Mouse (Mus musculus): ENCODE results near the gene Brca2. TPM values are rescaled to one million over a fixed set of nuclear protein-coding genes. Genes with fewer than 3 reads are reported as not detected.

The Brca2 gene
- polyA plus RNA-seq, 1 experiment from 2014 or later = 17.1 TPM

DNA sequence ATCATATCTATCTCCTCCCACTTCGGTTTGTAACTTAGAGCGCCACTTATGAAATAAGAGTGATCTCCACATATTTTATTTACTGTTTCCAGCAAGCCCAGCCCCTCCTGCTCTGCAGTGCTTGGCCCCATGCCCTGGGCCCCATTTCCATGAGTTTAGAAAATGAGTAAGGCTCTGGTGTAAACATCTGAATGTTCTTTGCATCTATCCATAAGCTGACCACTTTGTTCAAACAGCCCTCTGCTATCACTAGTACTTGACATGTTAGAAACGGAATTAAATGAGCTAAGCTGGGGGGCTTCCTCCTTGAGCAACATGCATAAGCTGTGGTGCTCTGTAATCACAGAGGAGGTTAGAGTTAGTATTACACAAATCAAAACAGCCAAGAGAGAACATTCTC is 52.0 kb downstream of the Brca2 start:
- Histone ChIP-seq H3K9me3 (replicated peaks; ENCODE audit: control insufficient read depth, low read length) (no peaks in the 10 kb centered on the region), H3K9ac (ENCODE audit: low read depth, low read length) (no peak overlapping the region), H3K27ac (ENCODE audit: low read length) (no peak overlapping the region), H3K4me1 (ENCODE audit: control insufficient read depth, low read depth, low read length) (peaks cover 27% of the 10 kb centered on the region), H3K27me3 (ENCODE audit: control insufficient read depth, insufficient read depth, low read depth, low read length) (no peaks in the 10 kb centered on the region), H3K4me2 (ENCODE audit: low read depth, low read length) (no peak overlapping the region), H3K36me3 (ENCODE audit: control insufficient read depth, insufficient read depth) (peaks cover 16% of the 10 kb centered on the region), H3K4me3 (ENCODE audit: low read depth, low read length) (no peak overlapping the region)
- no peak for ATAC-seq (ENCODE audit: low read depth)
- 77% methylated on average over 3 of the region's 3 CpGs for WGBS (ENCODE audit: insufficient replicate concordance)

DNA sequence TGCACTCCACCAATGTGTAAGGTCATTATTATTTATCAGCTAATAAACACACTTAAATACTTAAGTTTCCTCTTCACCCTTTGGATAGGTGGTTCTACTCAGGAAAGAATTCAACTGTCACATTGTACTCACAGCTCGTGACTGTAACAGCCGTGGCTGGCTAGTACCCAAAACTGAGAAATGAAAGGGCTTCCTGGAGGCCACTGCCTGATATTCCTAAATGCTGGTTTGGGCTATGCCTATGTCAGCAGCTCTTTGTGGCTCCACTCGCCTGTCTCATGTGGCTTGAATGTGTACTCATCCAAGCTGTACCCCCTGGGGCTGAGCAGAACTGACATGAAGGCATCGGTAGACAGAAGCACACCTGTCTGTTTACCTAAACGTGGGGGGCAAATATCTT is 52.5 kb downstream of the Brca2 start:
- Histone ChIP-seq H3K9ac (ENCODE audit: low read depth, low read length) (no peak overlapping the region), H3K4me3 (ENCODE audit: low read depth, low read length) (no peak overlapping the region), H3K27ac (ENCODE audit: low read length) (no peak overlapping the region), H3K27me3 (ENCODE audit: control insufficient read depth, insufficient read depth, low read depth, low read length) (no peaks in the 10 kb centered on the region), H3K36me3 (ENCODE audit: control insufficient read depth, insufficient read depth) (peaks cover 16% of the 10 kb centered on the region), H3K4me1 (ENCODE audit: control insufficient read depth, low read depth, low read length) (peaks cover 31% of the 10 kb centered on the region), H3K9me3 (replicated peaks; ENCODE audit: control insufficient read depth, low read length) (no peaks in the 10 kb centered on the region), H3K4me2 (ENCODE audit: low read depth, low read length) (no peak overlapping the region)
- WGBS (ENCODE audit: insufficient replicate concordance) = 74% methylated on average over 5 of the region's 5 CpGs
- ATAC-seq (ENCODE audit: low read depth) = no peak

DNA sequence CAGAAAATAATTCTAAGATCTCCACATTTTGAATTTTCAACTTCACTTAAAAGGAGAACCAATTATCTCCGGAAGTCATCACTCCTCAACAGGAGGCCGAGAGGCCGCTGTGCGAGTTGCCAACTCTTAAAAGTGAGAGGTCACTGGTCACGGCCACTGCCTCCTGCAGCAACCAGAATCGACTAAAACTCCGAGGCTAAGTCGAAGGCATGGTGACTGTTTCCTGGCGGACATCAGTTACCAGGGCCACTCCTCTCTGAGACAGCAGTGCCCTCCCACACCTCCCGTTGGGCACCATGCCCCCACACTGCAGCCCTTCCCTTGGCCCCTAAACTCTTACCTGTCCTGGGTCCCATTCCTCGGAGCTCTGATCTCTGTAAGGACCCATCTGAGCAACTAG is 54.4 kb downstream of the Brca2 start:
- Histone ChIP-seq H3K9me3 (replicated peaks; ENCODE audit: control insufficient read depth, low read length) (no peaks in the 10 kb centered on the region), H3K4me2 (ENCODE audit: low read depth, low read length) (no peak overlapping the region), H3K36me3 (ENCODE audit: control insufficient read depth, insufficient read depth) (peaks cover 12% of the 10 kb centered on the region), H3K27me3 (ENCODE audit: control insufficient read depth, insufficient read depth, low read depth, low read length) (no peaks in the 10 kb centered on the region), H3K4me1 (ENCODE audit: control insufficient read depth, low read depth, low read length) (peaks cover 33% of the 10 kb centered on the region), H3K4me3 (ENCODE audit: low read depth, low read length) (no peak overlapping the region), H3K27ac (ENCODE audit: low read length) (no peak overlapping the region), H3K9ac (ENCODE audit: low read depth, low read length) (no peak overlapping the region)
- no peak for ATAC-seq (ENCODE audit: low read depth)
- 79% methylated on average over 11 of the region's 11 CpGs for WGBS (ENCODE audit: insufficient replicate concordance)

DNA sequence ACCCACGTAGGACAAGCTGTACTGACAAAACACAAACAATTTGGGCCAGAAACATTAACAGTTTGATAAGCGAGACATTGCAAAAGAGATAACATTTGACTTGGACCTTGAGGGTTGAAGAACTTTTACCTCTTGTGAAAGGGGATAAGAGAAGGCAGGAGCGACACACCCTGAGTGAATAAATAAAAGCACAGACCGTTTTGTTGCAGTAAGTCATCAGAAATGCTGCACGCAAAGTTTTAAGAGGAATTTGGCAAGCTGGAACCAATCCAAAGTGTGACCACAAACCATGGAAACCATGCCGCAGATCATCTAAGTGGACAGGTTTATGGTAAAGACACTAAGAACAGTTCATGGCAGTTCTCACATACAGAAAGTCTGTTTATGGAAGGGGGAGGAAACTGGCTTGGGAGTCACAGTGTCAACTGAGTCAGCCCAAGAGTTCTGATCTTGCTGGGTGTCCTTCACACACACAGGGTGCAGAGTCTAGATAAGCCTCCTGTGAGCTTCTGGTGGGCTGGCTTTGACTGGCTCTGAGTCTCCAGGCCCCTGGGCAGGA is 56.3 kb downstream of the Brca2 start:
- H3K27ac ChIP-seq (ENCODE audit: low read length) = peak overlapping the region; percentile 89
- H3K4me1 ChIP-seq (ENCODE audit: control insufficient read depth, low read depth, low read length) = peaks cover 42% of the 10 kb centered on the region
- H3K36me3 ChIP-seq (ENCODE audit: control insufficient read depth, insufficient read depth) = peaks cover 6% of the 10 kb centered on the region
- H3K4me2 ChIP-seq (ENCODE audit: low read depth, low read length) = peak overlapping the region; percentile 48
- no peaks in the 10 kb centered on the region for H3K27me3 ChIP-seq (ENCODE audit: control insufficient read depth, insufficient read depth, low read depth, low read length)
- ATAC-seq (ENCODE audit: low read depth) = peak; percentile 92
- 12% methylated on average over 6 of the region's 6 CpGs for WGBS (ENCODE audit: insufficient replicate concordance)
- H3K4me3 ChIP-seq (ENCODE audit: low read depth, low read length) = 0 out of 2 replicates have a peak overlapping the region, but pooled peaks have one; percentile 4
- no peaks in the 10 kb centered on the region for H3K9me3 ChIP-seq (replicated peaks; ENCODE audit: control insufficient read depth, low read length)
- peak overlapping the region; percentile 40; the same call in 1 of the 2 replicates for H3K9ac ChIP-seq (ENCODE audit: low read depth, low read length)

DNA sequence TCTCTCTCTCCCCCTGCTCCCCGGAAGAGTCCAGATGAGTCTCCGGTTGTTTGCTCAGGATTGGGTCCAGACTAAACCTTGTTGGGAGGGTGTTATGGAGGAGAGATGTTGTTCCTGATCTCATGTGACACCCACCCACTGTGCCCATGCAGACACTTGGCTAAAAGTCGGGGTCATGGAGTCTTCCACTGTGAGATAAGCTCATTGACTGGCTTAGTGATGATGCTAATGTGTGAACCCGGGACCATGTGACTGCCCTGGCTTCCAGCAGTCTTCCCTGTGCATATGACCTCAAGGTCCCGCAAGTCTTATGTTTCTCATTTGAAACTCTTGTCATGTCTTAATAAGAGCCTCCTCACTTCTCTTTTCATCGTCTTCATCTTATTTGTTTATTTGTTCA is 58.8 kb downstream of the Brca2 start:
- ATAC-seq (ENCODE audit: low read depth) = no peak
- Histone ChIP-seq H3K36me3 (ENCODE audit: control insufficient read depth, insufficient read depth) (no peaks in the 10 kb centered on the region), H3K4me1 (ENCODE audit: control insufficient read depth, low read depth, low read length) (peaks cover 57% of the 10 kb centered on the region), H3K4me3 (ENCODE audit: low read depth, low read length) (no peak overlapping the region), H3K27me3 (ENCODE audit: control insufficient read depth, insufficient read depth, low read depth, low read length) (no peaks in the 10 kb centered on the region), H3K9me3 (replicated peaks; ENCODE audit: control insufficient read depth, low read length) (no peaks in the 10 kb centered on the region), H3K9ac (ENCODE audit: low read depth, low read length) (no peak overlapping the region), H3K27ac (ENCODE audit: low read length) (no peak overlapping the region), H3K4me2 (ENCODE audit: low read depth, low read length) (no peak overlapping the region)
- 69% methylated on average over 6 of the region's 6 CpGs for WGBS (ENCODE audit: insufficient replicate concordance)

DNA sequence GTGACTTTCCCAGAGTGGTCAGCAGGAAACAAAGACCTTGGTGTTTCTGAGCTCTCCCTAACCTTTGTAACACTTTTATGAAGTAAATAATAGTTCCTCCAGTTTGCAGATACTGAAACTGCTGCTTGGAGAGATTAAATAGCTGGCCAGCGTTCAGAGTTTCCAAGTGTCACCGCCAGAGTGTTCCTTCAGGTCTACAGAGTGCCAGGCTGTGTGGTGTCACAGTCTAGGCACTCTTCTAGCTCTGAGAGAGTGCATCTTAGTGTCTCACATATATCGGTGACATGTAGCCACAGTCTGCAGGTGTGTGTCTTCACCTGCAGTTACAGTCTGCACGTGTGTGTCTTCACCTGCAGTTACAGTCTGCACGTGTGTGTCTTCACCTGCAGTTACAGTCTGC is 60.8 kb downstream of the Brca2 start:
- Histone ChIP-seq H3K4me3 (ENCODE audit: low read depth, low read length) (no peak overlapping the region), H3K4me1 (ENCODE audit: control insufficient read depth, low read depth, low read length) (peaks cover 43% of the 10 kb centered on the region), H3K4me2 (ENCODE audit: low read depth, low read length) (no peak overlapping the region), H3K27ac (ENCODE audit: low read length) (peak overlapping the region; percentile 50; the same call in 1 of the 2 replicates), H3K36me3 (ENCODE audit: control insufficient read depth, insufficient read depth) (no peaks in the 10 kb centered on the region), H3K9me3 (replicated peaks; ENCODE audit: control insufficient read depth, low read length) (no peaks in the 10 kb centered on the region), H3K27me3 (ENCODE audit: control insufficient read depth, insufficient read depth, low read depth, low read length) (no peaks in the 10 kb centered on the region), H3K9ac (ENCODE audit: low read depth, low read length) (no peak overlapping the region)
- WGBS (ENCODE audit: insufficient replicate concordance) = 60% methylated on average over 5 of the region's 5 CpGs
- ATAC-seq (ENCODE audit: low read depth) = no peak

DNA sequence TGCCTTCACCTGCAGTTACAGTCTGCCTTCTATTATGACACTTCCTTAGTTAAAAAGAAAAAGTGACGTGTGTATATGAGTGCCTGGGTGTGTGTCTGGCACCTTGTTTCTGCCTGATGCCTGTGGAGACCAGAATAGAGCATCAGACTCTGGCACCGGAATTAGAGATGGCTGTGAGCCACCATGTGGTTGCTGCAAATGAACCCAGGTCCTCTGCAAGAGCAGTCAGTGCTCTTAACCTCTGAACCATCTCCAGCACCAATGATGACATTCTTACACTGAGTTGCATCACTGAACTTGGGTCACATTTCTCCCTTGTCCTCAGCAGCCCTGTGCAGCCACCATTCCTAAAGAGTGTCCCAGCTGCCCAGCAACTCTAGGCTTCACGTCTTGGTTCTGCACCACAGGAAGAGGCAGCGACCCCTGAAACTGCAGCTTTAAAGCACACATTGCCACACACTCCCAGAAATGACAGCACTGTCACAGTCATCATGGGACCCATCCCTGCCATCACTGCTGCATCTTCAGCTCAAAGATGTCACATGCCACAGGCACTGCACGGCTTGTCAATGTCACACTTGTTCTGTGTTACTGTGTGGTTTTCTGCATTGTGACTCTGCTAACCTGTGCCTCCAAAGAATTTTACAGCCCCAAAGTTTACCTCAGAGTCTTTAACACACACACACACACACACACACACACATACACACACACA is 61.3 kb downstream of the Brca2 start:
- H3K9me3 ChIP-seq (replicated peaks; ENCODE audit: control insufficient read depth, low read length) = no peaks in the 10 kb centered on the region
- H3K4me3 ChIP-seq (ENCODE audit: low read depth, low read length) = no peak overlapping the region
- H3K4me1 ChIP-seq (ENCODE audit: control insufficient read depth, low read depth, low read length) = peaks cover 37% of the 10 kb centered on the region
- no peak overlapping the region for H3K4me2 ChIP-seq (ENCODE audit: low read depth, low read length)
- no peak overlapping the region for H3K9ac ChIP-seq (ENCODE audit: low read depth, low read length)
- peak; percentile 55 for ATAC-seq (ENCODE audit: low read depth)
- no peaks in the 10 kb centered on the region for H3K36me3 ChIP-seq (ENCODE audit: control insufficient read depth, insufficient read depth)
- no peaks in the 10 kb centered on the region for H3K27me3 ChIP-seq (ENCODE audit: control insufficient read depth, insufficient read depth, low read depth, low read length)
- peak overlapping the region; percentile 28 for H3K27ac ChIP-seq (ENCODE audit: low read length)
- 49% methylated on average over 5 of the region's 5 CpGs for WGBS (ENCODE audit: insufficient replicate concordance)

DNA sequence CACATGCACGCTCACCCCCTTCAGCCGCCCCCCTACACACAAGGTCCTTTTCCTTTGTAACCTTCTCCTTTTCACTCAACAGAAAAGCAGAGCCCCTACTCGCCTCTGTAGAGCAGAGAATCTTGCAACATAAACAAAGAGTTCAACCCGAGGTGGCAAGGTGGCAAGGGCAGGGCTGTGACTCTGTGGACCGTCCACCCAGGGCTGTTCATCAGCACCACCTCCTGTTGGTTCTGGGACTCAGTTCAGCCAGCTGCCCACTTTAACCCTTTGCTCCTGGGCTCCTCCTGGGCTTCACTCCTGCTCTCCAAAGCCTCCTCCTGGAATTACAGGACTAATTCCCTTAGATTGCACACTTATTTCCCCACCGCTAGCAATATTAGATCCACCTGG is 61.9 kb downstream of the Brca2 start:
- WGBS (ENCODE audit: insufficient replicate concordance) = 50% methylated on average over 6 of the region's 6 CpGs
- 0 out of 2 replicates have a peak, but pooled peaks have one; percentile 25 for ATAC-seq (ENCODE audit: low read depth)
- Histone ChIP-seq H3K4me3 (ENCODE audit: low read depth, low read length) (no peak overlapping the region), H3K4me1 (ENCODE audit: control insufficient read depth, low read depth, low read length) (peaks cover 36% of the 10 kb centered on the region), H3K27ac (ENCODE audit: low read length) (peak overlapping the region; percentile 25; the same call in 1 of the 2 replicates), H3K9ac (ENCODE audit: low read depth, low read length) (no peak overlapping the region), H3K4me2 (ENCODE audit: low read depth, low read length) (no peak overlapping the region), H3K36me3 (ENCODE audit: control insufficient read depth, insufficient read depth) (no peaks in the 10 kb centered on the region), H3K27me3 (ENCODE audit: control insufficient read depth, insufficient read depth, low read depth, low read length) (no peaks in the 10 kb centered on the region), H3K9me3 (replicated peaks; ENCODE audit: control insufficient read depth, low read length) (no peaks in the 10 kb centered on the region)

DNA sequence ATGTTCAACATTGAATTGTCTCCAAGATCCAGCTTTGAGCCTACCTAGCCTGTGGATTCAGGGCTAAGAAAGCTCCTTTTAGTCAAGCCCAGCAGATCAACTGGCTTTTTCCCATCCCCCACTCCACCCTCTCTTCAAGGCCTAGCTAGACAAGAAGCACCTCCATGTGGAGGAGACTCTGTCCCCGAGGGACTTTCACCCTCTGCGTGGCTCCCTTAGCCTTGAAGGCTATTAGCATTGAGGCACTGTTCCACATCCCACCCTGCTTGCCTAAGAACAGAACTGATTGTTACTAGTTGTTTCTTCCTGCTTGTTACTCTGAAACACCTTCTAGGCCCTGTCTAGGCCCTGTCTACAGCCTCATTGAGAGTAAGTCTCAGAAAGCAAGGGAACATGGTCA is 67.5 kb downstream of the Brca2 start:
- 75% methylated on average over 2 of the region's 2 CpGs for WGBS (ENCODE audit: insufficient replicate concordance)
- Histone ChIP-seq H3K36me3 (ENCODE audit: control insufficient read depth, insufficient read depth) (peaks cover 3% of the 10 kb centered on the region; the same call in 1 of the 2 replicates), H3K27me3 (ENCODE audit: control insufficient read depth, insufficient read depth, low read depth, low read length) (no peaks in the 10 kb centered on the region), H3K4me1 (ENCODE audit: control insufficient read depth, low read depth, low read length) (peaks cover 33% of the 10 kb centered on the region), H3K9ac (ENCODE audit: low read depth, low read length) (no peak overlapping the region), H3K4me2 (ENCODE audit: low read depth, low read length) (no peak overlapping the region), H3K27ac (ENCODE audit: low read length) (no peak overlapping the region), H3K4me3 (ENCODE audit: low read depth, low read length) (no peak overlapping the region), H3K9me3 (replicated peaks; ENCODE audit: control insufficient read depth, low read length) (no peaks in the 10 kb centered on the region)
- no peak for ATAC-seq (ENCODE audit: low read depth)

Data from liver, embryonic 16.5 days (tissue).